Mouse (Mus musculus): ENCODE data around the gene Fbxl17. TPM values are rescaled to one million over a fixed set of nuclear protein-coding genes. Genes with fewer than 3 reads are reported as not detected.

The Fbxl17 gene
- 10 to 100 TPM; 28.5 to 29.5 TPM for total RNA-seq (2021)
- long read RNA-seq, experiment 1, full-length matches to known transcripts: 54 of 57 reads
- long read RNA-seq, experiment 1, partial matches to known transcripts: 1 of 57 reads
- long read RNA-seq, experiment 1, other reads (novel, unspliced or antisense): 2 of 57 reads
- long read RNA-seq, experiment 2, full-length matches to known transcripts: 58 of 63 reads
- long read RNA-seq, experiment 2, partial matches to known transcripts: 1 of 63 reads
- long read RNA-seq, experiment 2, other reads (novel, unspliced or antisense): 4 of 63 reads

DNA sequence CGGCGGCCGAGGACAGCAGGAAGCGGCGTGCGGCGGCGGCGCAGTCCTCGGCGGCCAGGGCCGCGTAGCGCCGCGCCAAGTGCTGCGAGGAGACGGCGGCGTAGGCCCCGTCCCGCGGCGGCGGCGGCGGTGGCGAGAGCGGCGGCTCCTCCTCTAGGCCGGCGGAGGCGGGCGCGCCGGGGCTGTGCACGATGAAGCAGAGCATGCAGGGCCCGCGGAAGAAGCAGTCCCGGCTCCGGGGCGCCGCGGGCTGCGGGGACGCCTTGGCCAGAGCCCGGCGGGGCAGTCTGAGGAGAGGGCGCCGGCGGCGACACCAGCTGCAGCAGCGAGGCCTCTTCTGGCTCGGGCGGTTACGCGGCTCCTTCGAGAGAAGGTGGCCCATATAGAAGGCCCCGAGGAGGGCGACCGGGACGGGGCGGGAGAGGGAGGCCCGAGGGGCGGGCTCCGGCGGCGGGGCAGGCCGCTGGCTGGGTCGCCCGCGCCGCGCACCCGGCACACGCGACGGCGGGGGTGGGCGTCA lies at the start of gene Fbxl17:
Gene Fbxl17 (minus strand): TSS at position 382 of the 520 bp plus-strand sequence.
- peak; percentile 69 to 79 for DNase-seq
- intact Hi-C loops (cut with DNase I): loop anchor here (5.0 kb wide), 1 partner anchor 52 kb away; no protein-coding TSS in a partner anchor

DNA sequence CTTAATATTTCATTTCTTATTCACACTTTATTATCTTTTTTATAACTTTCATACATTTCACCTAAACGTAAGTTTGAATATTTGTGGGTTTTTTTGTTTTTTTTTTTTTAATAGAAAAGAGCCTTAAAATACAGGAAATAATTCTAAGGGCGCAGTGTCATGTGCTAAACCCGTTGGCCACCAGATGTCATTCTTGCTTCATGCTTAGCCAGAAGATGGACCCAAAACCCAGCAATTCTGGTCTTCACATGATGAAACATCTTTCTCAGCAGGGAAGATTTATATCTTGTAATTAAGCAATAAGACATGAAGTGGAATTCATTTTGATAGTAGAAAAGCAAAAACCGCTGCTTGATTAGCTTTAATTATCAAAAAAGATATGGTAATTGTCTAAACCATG lies 47.6 kb upstream of the Fbxl17 start:
- DNase-seq: peak; percentile 7 to 29

DNA sequence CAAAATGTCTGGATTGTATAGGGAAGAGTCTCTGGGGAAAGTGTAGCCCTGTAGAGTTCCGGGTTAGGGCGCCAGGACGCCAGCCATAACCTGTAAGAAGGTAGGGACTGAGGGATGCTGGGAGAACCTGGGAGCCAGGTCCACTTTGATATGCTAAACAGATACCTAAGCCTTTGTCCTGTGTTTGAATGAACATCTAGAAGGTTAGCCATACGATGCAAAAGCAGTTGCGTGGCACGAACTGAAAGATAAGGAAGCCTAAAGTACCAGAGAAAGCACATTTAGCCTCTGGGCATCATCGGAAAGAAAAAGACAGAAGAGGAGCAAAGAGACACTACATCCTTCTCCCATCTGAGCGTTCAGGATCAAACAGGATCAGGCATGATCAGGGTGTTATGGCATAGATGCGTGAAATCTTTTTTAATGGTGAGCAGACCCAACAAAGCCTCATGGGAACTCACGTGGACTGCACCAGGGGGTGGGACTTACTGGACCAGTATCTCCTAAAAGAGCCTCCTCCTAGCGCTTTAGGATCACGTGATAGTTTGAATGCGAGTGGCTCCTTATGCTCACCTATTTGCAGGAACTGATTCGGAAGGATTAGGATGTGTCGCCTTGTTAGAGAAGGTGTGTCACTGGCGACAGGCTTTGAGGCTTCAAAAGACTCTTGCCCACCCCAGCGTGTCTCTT lies 34.9 kb upstream of the Fbxl17 start:
- intact Hi-C loops (cut with DNase I): no loop called here
- DNase-seq: no peak

More for the DNA sequence above, 47.6 kb upstream of the Fbxl17 start:
- intact Hi-C loops (cut with DNase I): no loop called here

DNA sequence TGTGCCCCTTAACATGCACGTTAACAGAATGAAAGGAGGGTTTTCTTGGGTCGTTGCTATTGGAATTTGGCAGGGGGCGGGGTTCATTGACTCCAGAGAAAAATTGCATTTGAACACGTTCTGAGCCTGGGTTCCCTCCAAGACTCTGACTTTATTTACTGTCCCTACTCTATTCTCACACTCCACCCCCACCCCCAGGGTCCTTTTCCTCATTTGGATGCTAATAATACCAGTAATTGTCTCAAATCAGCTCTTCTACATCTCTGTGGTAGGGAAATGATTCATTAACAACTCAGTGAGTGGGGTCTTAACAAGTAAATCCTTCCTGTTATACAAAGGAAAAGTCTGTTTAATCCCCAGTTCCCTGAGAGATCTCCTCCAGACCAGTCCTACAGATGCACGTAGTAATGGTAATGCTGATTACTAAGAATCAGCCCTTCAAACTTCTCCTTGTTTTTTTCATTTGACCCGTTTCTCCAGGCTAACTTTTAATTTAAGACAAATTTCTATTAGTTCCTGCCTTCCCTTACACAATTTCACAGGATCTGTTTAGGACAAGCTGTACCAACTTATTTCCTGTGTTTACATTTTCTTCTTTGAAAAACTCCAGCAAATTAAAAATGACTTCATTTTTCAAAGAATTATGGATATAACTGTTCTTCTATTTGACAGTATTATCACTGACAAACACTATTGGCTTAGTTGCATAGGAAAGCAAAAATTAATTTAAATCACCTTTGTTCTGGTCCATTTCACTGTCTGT lies 33.4 kb upstream of the Fbxl17 start:
- no peak for DNase-seq
- intact Hi-C loops (cut with DNase I): no loop called here

DNA sequence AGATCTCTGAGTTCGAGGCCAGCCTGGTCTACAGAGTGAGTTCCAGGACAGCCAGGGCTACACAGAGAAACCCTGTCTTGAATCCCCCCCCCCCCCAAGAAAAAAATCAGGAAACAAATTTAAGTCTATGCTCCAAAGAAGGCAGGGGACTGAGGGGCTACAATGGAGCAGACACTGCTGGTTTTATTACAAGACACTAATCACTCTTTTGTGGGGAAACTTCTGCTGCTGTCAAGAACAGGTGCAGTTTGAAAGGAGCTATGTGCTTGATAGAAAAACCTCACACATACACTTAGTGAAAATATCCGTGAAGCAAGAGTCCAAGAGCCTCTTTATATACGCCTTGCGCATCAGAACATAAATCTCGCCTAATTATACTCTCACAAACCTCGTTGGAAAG lies 29.7 kb upstream of the Fbxl17 start:
- no peak for DNase-seq
- intact Hi-C loops (cut with DNase I): no loop called here

DNA sequence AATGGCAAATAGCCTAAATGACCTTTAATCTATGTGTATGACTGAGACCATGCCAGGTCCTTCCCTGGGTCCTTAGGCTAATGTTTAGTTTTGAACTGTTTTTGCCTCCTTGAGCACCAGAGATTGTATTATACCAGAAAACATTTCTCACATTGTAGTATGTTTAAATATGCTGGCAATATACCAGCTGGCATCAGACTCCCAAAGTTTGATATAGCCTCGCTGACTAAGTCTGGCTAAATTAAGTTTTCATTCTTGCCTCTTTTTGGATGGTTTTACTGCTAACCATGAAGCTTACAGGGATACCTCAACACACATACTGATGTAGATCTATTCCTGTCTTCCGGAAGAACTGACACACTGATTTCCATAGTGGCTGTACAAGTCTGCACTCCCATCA lies 20.9 kb upstream of the Fbxl17 start:
- intact Hi-C loops (cut with DNase I): no loop called here
- DNase-seq: no peak

DNA sequence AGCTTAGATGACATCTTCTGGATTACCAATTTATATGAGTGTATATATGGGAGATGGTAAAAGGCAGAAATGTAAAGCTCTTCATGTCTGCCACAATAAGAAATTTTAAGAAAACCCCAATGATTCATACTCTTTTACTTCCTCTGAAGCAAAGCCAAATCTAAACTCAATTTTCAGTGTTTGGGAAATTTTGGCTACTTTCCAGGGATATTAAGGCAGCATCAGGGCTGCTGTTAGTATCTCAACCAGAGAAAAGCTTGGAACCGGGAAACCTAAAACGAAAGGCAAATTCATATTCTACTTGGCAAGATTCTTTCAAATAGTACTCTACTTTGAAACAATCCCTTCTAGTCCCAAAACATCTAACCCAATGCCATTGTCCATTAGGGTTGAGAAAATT lies 10.6 kb upstream of the Fbxl17 start:
- intact Hi-C loops (cut with DNase I): no loop called here
- no peak for DNase-seq

DNA sequence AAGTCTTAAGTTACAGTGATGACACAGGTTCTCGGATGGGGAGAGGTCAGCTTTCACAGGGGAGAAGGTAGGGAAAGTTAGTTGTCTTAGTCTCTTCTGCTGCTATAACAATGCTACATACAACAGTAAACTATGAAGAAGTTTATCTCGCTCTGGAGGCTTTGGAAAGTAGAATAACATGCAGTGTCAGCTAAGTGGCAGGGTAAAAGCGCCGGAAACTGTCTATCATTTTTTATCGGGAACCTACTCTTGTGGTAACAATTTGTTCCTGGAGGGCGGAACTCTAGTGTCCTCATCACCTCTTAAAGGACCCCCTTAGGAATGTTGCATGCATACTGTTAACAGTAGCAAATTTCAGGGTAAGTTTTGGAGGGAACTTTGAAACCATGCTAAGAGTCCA lies 1.3 kb upstream of the Fbxl17 start:
- DNase-seq: no peak
- intact Hi-C loops (cut with DNase I): no loop called here

DNA sequence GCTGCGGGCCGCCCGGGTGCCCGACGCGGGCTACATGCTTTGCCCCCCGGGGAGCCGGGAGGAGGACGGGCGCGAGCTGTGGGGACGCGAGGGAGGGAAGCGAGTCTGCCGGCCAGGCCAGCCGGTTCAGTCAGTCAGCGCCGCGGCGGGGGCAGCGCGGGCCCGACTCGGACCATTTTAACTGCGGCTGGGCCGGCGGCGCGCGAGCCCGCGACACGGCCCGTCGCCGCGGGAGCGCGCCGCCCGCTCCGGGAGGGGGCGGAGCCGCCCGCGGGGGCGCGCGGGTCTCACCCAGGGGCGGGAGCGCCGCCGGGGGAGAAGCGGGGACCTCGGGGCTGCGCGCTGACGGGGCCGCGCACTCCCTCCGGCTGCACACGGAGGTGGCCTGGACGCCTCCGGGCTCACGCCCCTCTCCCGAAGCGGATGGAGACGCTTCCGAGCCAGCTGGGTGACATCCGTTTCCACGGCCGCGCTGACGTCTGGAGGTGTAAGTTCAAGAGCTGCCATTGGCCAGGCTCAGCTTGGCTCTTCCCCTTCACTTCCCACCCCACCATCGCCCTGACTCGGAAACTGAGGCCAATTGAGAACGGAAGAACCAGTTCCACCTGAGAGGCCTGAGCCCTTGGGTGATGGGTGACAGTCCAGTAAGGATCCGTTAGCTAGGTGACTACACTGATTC lies 478 bp upstream of the Fbxl17 start:
- DNase-seq: peak; percentile 86 to 91
- intact Hi-C loops (cut with DNase I): no loop called here

DNA sequence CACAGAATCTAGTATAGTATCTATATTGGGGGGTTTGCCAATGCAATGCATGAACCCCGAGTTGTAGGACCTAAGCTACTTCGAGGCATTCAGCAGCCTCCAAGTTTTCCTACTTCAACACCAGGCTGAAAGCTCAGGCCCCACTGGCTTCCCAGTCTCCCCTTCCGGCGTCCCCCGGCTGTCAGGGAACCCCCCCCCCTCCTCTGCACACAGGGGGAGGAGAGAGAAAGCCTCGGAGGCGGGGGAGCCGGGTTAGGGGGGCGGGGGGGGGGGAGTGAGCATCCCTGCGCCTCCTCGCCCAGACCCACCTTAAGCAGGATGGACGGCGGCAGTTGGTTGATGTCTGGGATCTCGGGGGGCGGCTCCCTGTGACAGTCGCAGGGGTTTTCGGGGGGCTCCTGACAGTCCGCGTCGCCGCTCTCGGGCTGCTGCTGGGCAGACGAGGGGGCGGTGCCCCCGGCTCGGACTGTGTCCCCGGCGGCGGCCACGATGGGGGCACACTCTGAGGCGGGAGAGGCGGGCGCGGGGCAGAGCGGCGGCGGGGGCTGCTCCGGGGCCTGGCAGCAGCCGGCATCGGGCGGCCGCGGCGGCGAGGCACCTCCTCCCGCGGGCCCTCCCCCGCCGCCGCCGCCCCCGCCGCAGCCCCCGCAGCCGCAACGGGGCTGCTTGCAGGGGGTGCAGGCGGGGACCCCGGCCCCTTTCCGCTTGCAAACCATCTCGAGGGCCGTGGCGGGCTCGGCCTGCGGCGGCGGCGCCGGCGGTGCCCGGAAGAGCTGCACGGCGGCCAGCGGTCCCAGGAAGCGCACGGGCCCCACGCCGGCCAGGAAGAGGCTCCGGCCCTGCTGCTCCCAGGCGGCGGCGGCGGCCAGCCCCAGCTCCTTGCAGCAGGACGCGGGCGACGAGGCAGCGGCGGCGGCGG lies 841 bp downstream of the Fbxl17 start:
- intact Hi-C loops (cut with DNase I): loop anchor here (5.0 kb wide), 1 partner anchor 52 kb away; no protein-coding TSS in a partner anchor
- peak; percentile 65 to 68 for DNase-seq

DNA sequence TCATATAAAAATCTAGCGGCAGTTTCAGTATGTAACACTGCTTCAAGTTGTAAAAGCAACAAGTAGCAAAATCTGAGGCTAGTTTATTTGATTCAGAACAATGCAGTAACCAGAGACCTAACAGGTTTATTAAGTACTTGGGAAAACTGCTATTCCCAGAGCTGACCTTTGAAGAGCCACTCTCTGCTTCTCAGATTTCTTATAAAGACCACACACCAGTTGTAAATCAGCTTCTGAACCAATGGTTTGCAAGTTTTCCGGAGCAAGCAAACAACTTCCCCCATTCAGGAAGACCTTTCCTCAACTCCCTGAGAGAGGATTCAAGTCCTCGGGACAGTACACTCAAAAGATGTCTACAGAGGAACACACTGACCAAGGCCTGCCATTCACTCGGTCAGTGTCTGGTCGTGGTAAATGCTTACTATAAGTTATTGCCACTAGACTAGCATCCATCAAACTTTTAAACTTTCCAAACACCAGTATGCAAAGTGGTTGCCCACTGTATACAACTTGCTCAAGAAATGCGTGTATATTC lies 1.6 kb downstream of the Fbxl17 start:
- intact Hi-C loops (cut with DNase I): loop anchor here (5.0 kb wide), 1 partner anchor 51 kb away; no protein-coding TSS in a partner anchor
- no peak for DNase-seq

DNA sequence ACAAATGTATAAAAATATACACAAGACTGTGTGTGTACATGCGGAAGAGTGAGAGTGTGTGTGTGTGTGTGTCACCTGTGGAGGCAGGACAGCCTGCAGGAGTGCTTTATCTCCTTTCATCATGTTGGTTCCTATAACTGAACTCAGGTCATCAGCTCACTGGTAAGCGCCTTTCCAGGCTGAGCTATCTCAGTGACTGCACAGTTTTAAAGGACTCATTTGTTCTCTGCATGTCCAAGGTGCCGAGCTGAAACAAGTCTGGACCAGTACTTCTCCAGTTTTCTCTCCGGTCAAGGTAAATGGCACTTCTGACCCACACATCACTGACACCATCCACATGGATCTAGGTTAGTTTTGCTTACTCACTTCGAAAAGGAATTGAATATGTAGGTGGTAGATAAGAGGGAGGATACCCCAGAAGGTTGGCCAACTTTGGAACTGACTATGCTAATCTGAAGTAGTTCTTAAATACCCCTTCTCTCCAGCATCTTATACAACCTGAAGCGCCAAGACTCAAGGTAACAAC lies 2.5 kb downstream of the Fbxl17 start:
- intact Hi-C loops (cut with DNase I): loop anchor here (5.0 kb wide), 1 partner anchor 50 kb away; no protein-coding TSS in a partner anchor
- DNase-seq: no peak

DNA sequence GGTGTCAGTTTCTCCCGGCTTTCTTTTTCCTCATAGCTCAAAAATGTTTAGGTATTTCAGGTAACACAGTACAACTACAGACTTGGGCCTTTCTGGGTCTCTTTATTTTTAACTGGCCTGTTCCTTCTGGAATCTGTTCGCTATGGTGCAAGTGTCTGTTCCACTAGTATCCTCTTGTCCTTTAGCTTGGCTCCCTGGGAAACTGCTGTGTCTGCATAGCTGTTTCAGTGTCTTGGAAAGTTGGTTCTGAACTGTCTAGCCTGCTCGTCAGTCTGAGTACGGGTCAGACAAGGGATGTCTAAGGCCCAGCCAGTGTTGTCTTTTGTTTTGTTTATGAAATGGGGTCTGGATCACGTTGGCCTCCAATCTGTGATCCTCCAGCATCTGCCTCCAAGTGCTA lies 3.7 kb downstream of the Fbxl17 start:
- DNase-seq: no peak
- intact Hi-C loops (cut with DNase I): loop anchor here (5.0 kb wide), 1 partner anchor 49 kb away; no protein-coding TSS in a partner anchor

DNA sequence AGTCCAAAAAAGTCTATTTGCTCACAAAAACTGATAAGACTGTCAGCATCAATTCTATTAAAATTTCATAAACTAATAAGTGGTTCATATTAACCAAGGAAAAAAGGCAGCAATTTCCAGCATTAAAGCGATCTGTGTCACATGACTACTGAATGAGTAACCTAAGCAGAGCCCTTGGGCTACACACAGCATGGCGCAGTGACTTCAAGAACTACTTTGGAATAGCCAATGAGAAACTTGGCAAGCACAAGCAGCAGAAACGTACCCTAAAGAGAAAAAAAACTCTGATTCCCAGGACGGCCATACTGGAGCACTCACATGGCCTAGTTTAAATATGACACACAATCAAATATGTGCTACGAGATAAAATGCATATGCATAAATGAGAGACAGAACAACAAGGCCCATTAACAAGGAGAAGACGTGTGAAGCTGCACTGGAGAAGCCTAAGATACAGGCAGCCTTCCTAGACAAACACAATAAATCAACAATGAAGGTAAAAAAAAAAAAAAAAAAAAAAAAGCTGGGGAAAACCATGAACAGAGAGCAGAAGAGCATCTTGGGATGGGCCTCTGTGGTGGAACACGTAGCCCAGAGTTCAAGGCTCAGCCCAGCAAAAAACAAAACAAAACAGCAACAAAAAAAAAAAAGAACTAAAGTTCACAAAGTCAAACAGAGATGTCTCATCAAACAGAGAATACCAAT lies 5.8 kb downstream of the Fbxl17 start:
- intact Hi-C loops (cut with DNase I): no loop called here

DNA sequence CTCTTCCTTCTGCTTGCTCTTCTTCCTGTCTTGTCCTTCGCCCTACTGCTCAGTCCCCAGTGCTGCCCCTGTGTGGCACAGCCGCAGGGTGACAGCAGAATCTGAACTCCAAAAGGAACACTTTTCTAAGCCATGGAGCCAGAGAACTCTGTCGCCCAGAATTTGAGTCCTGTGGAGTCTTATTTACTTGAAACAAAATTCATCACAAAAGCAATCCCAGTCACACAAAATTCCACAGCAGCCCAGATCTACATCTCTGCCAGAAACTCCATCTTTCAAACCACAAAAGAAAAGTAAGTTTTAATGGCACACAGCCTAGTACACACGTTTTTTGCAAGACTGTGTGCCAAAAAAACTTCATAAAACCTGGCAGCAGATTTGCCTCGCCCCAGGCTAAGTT lies 6.5 kb downstream of the Fbxl17 start:
- intact Hi-C loops (cut with DNase I): no loop called here
- peak; percentile 36 to 42 for DNase-seq

More for the DNA sequence above, 5.8 kb downstream of the Fbxl17 start:
- no peak for DNase-seq

DNA sequence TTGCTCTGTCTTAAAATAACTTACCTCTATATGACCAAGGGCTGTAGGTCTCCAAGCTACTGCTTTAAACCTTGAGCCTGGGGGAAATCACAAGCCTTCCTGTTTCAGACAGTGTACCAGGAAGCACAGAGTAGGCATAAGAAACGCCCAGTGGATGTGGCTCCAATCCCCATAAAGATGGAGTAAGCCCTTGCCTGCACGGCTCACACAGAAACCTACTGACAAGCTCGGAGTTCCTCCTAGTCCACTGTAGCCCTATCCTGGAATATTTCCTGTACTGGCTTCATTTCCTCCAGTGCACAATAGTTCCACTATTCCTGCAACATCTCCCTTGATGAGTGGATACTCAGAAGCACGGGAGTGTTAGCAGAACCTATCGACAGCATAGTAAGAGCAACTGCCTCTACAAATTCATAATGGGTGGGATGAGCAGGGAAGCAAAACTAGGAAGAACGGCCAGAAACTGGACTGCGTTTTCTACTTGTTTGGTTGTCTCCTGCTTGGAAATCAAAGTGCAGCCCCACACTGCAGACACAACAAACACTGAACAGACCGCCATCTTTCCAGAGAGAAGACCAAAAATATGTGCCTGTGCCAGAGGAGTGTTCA lies 7.0 kb downstream of the Fbxl17 start:
- no peak for DNase-seq
- intact Hi-C loops (cut with DNase I): no loop called here

DNA sequence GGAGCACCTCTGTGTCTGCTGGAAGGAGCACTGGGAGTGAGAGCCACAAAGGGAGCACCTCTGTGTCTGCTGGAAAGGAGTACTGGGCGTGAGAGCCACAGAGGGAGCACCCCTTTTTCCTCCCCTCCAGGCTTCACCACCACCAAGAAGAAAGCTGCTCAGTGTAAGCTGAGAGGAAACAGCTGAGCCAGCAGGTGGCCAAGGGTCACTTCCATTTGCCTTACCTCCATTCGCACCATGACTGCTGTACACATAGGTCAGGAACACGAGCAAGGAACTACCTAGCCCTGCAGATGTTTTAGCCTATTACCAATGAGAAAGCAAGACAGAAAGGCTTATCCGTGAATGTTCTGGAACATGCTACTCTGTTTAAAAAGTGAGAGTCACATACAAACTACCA lies 10.3 kb downstream of the Fbxl17 start:
- no peak for DNase-seq
- intact Hi-C loops (cut with DNase I): no loop called here

DNA sequence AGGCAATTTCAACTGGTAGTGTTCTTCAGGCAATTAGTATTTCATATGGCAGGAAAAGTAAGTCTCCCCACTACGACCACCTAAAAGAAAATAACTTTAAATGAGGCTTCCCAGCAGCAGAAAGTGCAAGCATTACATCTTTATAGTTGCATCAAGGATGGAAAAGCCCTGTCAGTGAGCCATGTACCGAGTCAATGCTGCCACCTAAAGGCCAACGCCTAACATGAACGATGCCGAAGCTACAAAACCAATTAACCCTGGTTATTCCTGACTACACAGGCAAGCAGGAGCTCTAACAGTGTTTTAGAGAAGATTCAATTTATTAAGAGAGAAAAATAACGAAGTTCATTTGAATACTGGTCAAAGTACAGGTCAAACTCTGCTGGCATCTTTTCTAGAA lies 32.0 kb downstream of the Fbxl17 start:
- intact Hi-C loops (cut with DNase I): loop anchor here (1.0 to 10.0 kb wide), 4 partner anchors 34 to 583 kb away; partner anchors contain the start of gene Efna5
- peak; percentile 63 to 80 for DNase-seq
